Mouse (Mus musculus): ENCODE data around the gene 2700049A03Rik. TPM values are rescaled to one million over a fixed set of nuclear protein-coding genes. Genes with fewer than 3 reads are reported as not detected.

Gene 2700049A03Rik
- polyA plus RNA-seq, 1 experiment from 2014 or later = 15.0 TPM

- no peak overlapping the region for H3K27ac ChIP-seq
- 87% methylated on average over 8 of the region's 8 CpGs for WGBS
- no peaks in the 10 kb centered on the region for H3K36me3 ChIP-seq
- H3K4me3 ChIP-seq (replicated peaks) = no peak overlapping the region
- ATAC-seq = no peak
- H3K4me1 ChIP-seq (replicated peaks) = peaks cover 8% of the 10 kb centered on the region; the same call in 1 of the 2 replicates
- H3K9me3 ChIP-seq = no peaks in the 10 kb centered on the region
- no peak overlapping the region for H3K4me2 ChIP-seq (replicated peaks)
- no peak overlapping the region for H3K9ac ChIP-seq (replicated peaks)
- no peaks in the 10 kb centered on the region for H3K27me3 ChIP-seq
Measured at GRCm38 (mm10) chr12:71275906-71276595, 139.4 kb downstream of the 2700049A03Rik start.

GRCm38 (mm10) chr12:71279521-71280262 lies 143.0 kb downstream of the 2700049A03Rik start:
- no peaks in the 10 kb centered on the region for H3K27me3 ChIP-seq
- H3K9ac ChIP-seq (replicated peaks) = no peak overlapping the region

GRCm38 (mm10) chr12:71281201-71281768 lies 144.6 kb downstream of the 2700049A03Rik start:
- WGBS = 85% methylated on average over 12 of the region's 12 CpGs
- Histone ChIP-seq H3K4me2 (replicated peaks) (no peak overlapping the region), H3K9ac (replicated peaks) (no peak overlapping the region), H3K27me3 (no peaks in the 10 kb centered on the region), H3K4me3 (replicated peaks) (no peak overlapping the region), H3K9me3 (no peaks in the 10 kb centered on the region), H3K27ac (no peak overlapping the region), H3K4me1 (replicated peaks) (peaks cover 8% of the 10 kb centered on the region; the same call in 1 of the 2 replicates), H3K36me3 (no peaks in the 10 kb centered on the region)
- no peak for ATAC-seq

More at GRCm38 (mm10) chr12:71279521-71280262, 143.0 kb downstream of the 2700049A03Rik start:
- Histone ChIP-seq H3K4me1 (replicated peaks) (peaks cover 8% of the 10 kb centered on the region; the same call in 1 of the 2 replicates), H3K4me2 (replicated peaks) (no peak overlapping the region), H3K4me3 (replicated peaks) (no peak overlapping the region), H3K9me3 (no peaks in the 10 kb centered on the region), H3K36me3 (no peaks in the 10 kb centered on the region), H3K27ac (peak overlapping the region; percentile 62)
- ATAC-seq = peak; percentile 48; the same call in 1 of the 2 replicates
- WGBS = 53% methylated on average over 12 of the region's 12 CpGs

- Histone ChIP-seq H3K36me3 (no peaks in the 10 kb centered on the region), H3K9me3 (no peaks in the 10 kb centered on the region), H3K4me1 (replicated peaks) (peaks cover 6% of the 10 kb centered on the region), H3K4me2 (replicated peaks) (no peak overlapping the region), H3K9ac (replicated peaks) (no peak overlapping the region), H3K27me3 (no peaks in the 10 kb centered on the region), H3K27ac (no peak overlapping the region), H3K4me3 (replicated peaks) (no peak overlapping the region)
- no peak for ATAC-seq
Measured at GRCm38 (mm10) chr12:71285399-71285798, 148.8 kb downstream of the 2700049A03Rik start.

GRCm38 (mm10) chr12:71290460-71290859 lies 153.8 kb downstream of the 2700049A03Rik start:
- H3K9ac ChIP-seq (replicated peaks) = no peak overlapping the region
- ATAC-seq = peak; percentile 56
- no peak overlapping the region for H3K4me2 ChIP-seq (replicated peaks)
- H3K27ac ChIP-seq = no peak overlapping the region
- H3K4me3 ChIP-seq (replicated peaks) = no peak overlapping the region
- no peaks in the 10 kb centered on the region for H3K9me3 ChIP-seq
- WGBS = 62% methylated on average over 2 of the region's 2 CpGs
- peaks cover 25% of the 10 kb centered on the region for H3K4me1 ChIP-seq (replicated peaks)
- no peaks in the 10 kb centered on the region for H3K36me3 ChIP-seq
- no peaks in the 10 kb centered on the region for H3K27me3 ChIP-seq

Other genes with a start within 250 kb of the 2700049A03Rik start
- 225 and 226 TPM in 2 replicates for gene Actr10, start 199.0 kb upstream of the 2700049A03Rik start, polyA plus RNA-seq (2015; fragmentation: Nextera tagmentation; extraction: Ambion mirVana)
- gene Psma3, start 162.2 kb upstream of the 2700049A03Rik start, polyA plus RNA-seq (2015; fragmentation: Nextera tagmentation; extraction: Ambion mirVana) = 617 and 632 TPM in 2 replicates
- 46.3 and 46.8 TPM in 2 replicates for gene Arid4a, start 120.9 kb upstream of the 2700049A03Rik start, polyA plus RNA-seq (2015; fragmentation: Nextera tagmentation; extraction: Ambion mirVana)
- 0.32 TPM in 1 of 2 replicates, not detected in the other for gene Tomm20l, start 25.4 kb upstream of the 2700049A03Rik start, polyA plus RNA-seq (2015; fragmentation: Nextera tagmentation; extraction: Ambion mirVana)
- gene Timm9, start 164 bp upstream of the 2700049A03Rik start, polyA plus RNA-seq (2015; fragmentation: Nextera tagmentation; extraction: Ambion mirVana) = 80.7 and 85.2 TPM in 2 replicates
- gene Dact1, start 173.0 kb downstream of the 2700049A03Rik start, polyA plus RNA-seq (2015; fragmentation: Nextera tagmentation; extraction: Ambion mirVana) = 24.2 and 30.5 TPM in 2 replicates